ENCODE assay signal across 9 mouse cellular contexts in genomic region chr3:20986377-20986727, GRCm38 (mm10).
DNase-seq lines count a peak whose midpoint lies in the region; ATAC-seq lines count a peak whose summit lies in the region.
"Had no signal": no experiment of that assay in that cellular context is flagged by ENCODE, and none has a peak within 500 bp of the region (broad histone marks: within the 10 kb centered on the region; RNA-seq: fewer than 3 reads in every experiment).

No protein-coding gene starts in this region.

- no peak overlapping the region for H3K9ac ChIP-seq in forebrain, embryonic 11.5 days (ENCODE audit: low read length)
- no peak overlapping the region for H3K9ac ChIP-seq in neural tube, embryonic 14.5 days (replicated peaks; ENCODE audit: low read depth, low read length)
- no peak overlapping the region for H3K9ac ChIP-seq in intestine, embryonic 15.5 days

- H3K36me3 ChIP-seq in forebrain, embryonic 11.5 days (ENCODE audit: control insufficient read depth, insufficient read depth, low read length): no peaks in the 10 kb centered on the region
- no peaks in the 10 kb centered on the region for H3K36me3 ChIP-seq in neural tube, embryonic 14.5 days (ENCODE audit: control insufficient read depth, insufficient read depth, low read length)
- H3K36me3 ChIP-seq in intestine, embryonic 15.5 days: no peaks in the 10 kb centered on the region

- no peak overlapping the region for H3K27ac ChIP-seq in forebrain, embryonic 11.5 days (ENCODE audit: low read depth, low read length)
- H3K27ac ChIP-seq in neural tube, embryonic 14.5 days (ENCODE audit: low read depth, low read length): peak overlapping the region; percentile 11; the same call in 1 of the 2 replicates
- H3K27ac ChIP-seq in intestine, embryonic 15.5 days: no peak overlapping the region
- H3K27ac ChIP-seq: kidney, postnatal 0 days had no signal

- ATAC-seq in forebrain, embryonic 11.5 days (replicated peaks; ENCODE audit: low FRiP score): peak; percentile 93
- peak; percentile 95 for ATAC-seq in neural tube, embryonic 14.5 days (ENCODE audit: low read depth)
- ATAC-seq in intestine, embryonic 15.5 days: no peak

- no peak overlapping the region for H3K4me2 ChIP-seq in forebrain, embryonic 11.5 days (ENCODE audit: low read depth, low read length, severe bottlenecking)
- H3K4me2 ChIP-seq in neural tube, embryonic 14.5 days (ENCODE audit: low read depth, low read length): peak overlapping the region; percentile 15; the same call in 1 of the 2 replicates
- H3K4me2 ChIP-seq in intestine, embryonic 15.5 days (replicated peaks): no peak overlapping the region

- no peaks in the 10 kb centered on the region for H3K27me3 ChIP-seq in forebrain, embryonic 11.5 days (ENCODE audit: control insufficient read depth, insufficient read depth, low read length)
- no peaks in the 10 kb centered on the region for H3K27me3 ChIP-seq in neural tube, embryonic 14.5 days (ENCODE audit: control insufficient read depth, insufficient read depth, low read length)
- no peaks in the 10 kb centered on the region for H3K27me3 ChIP-seq in intestine, embryonic 15.5 days (replicated peaks)

- no peaks in the 10 kb centered on the region for H3K4me1 ChIP-seq in forebrain, embryonic 11.5 days (replicated peaks; ENCODE audit: control insufficient read depth, insufficient read depth, low read length)
- peaks cover 8% of the 10 kb centered on the region; the same call in 1 of the 2 replicates for H3K4me1 ChIP-seq in neural tube, embryonic 14.5 days (ENCODE audit: control insufficient read depth, insufficient read depth, low read length)
- H3K4me1 ChIP-seq in intestine, embryonic 15.5 days (replicated peaks): 0 out of 2 replicates have a peak, but pooled peaks cover 4% of the 10 kb centered on the region

- peak; percentile 41 for DNase-seq in cerebellum, adult 9-10 months
- DNase-seq in forebrain, embryonic 11.5 days (ENCODE audit: low spot score): peak; percentile 70
- DNase-seq in left cerebral cortex, adult 11 months (ENCODE audit: low spot score): peak; percentile 4
- DNase-seq in adrenal gland, postnatal 4 days (ENCODE audit: low spot score in 2 of 2): no peak
- DNase-seq in kidney, postnatal 36 days: no peak

- H3K9me3 ChIP-seq in forebrain, embryonic 11.5 days (ENCODE audit: control insufficient read depth, low read length): no peaks in the 10 kb centered on the region
- no peaks in the 10 kb centered on the region for H3K9me3 ChIP-seq in neural tube, embryonic 14.5 days (ENCODE audit: control insufficient read depth, low read length)
- H3K9me3 ChIP-seq in intestine, embryonic 15.5 days: no peaks in the 10 kb centered on the region

- no peak overlapping the region for H3K4me3 ChIP-seq in forebrain, embryonic 11.5 days (ENCODE audit: low read depth, low read length)
- no peak overlapping the region for H3K4me3 ChIP-seq in neural tube, embryonic 14.5 days (ENCODE audit: low read depth, low read length)
- H3K4me3 ChIP-seq in intestine, embryonic 15.5 days (replicated peaks): no peak overlapping the region
- H3K4me3 ChIP-seq: erythroblast, embryonic 14.5 days had no signal

- 0% methylated on average over 1 of the region's 1 CpGs for WGBS in forebrain, embryonic 11.5 days
- 0% methylated on average over 1 of the region's 1 CpGs for WGBS in neural tube, embryonic 14.5 days
- WGBS in intestine, embryonic 15.5 days: 20% methylated on average over 1 of the region's 1 CpGs

Comparison
In these comparisons a context has a peak if more than half of its experiments do, and no peak if none do; other contexts are left out.
1. DNase-seq: peak in cerebellum, adult 9-10 months (single experiment), forebrain, embryonic 11.5 days (single experiment) and left cerebral cortex, adult 11 months (single experiment); none in adrenal gland, postnatal 4 days (0 of 2) and kidney, postnatal 36 days (0 of 2).